Mouse (Mus musculus): ENCODE data around the gene Anks6. TPM values are rescaled to one million over a fixed set of nuclear protein-coding genes. Genes with fewer than 3 reads are reported as not detected.

Gene Anks6
- polyA plus RNA-seq, 2 experiments = 0.05 to 0.23 TPM

DNA sequence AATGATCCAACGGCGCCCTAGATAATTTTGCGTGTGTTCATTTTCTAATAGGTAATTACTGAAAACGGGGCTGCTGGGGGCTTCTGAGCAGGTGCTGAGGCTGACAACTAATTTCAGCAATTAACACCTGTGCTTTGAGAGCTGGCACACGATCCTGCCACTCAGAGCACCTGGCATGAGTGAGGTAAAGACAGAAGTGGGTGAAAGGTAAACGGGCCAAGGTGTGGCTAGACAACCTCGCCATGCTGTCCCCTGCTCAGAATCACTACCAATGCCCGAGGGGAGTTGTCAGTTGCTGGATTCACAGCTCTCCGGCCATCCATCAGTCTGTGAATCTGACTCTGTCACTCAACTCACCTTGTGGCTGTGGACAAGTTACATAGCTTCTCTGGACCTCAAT lies 5.3 kb downstream of the Anks6 start:
- DNase-seq (ENCODE audit: low read depth in 3 of 3, low spot score in 3 of 3) (no peak), ATAC-seq (ENCODE audit: insufficient read depth) (no peak)
- WGBS (ENCODE audit: insufficient replicate concordance) = 57% methylated on average over 9 of the region's 9 CpGs
- H3K4me1 ChIP-seq (replicated peaks; ENCODE audit: control insufficient read depth in 2 of 2, insufficient read depth in 2 of 2, low read length in 1 of 2) = no peaks in the 10 kb centered on the region
- H3K4me2 ChIP-seq (ENCODE audit: low read depth) = no peak overlapping the region
- H3K4me3 ChIP-seq (ENCODE audit: insufficient read depth in 1 of 2, low read depth in 2 of 2, low read length in 2 of 2) = no peak overlapping the region
- no peak overlapping the region for H3K27ac ChIP-seq
- H3K36me3 ChIP-seq (replicated peaks; ENCODE audit: control insufficient read depth, insufficient read depth, low read depth) = no peaks in the 10 kb centered on the region
- no peaks in the 10 kb centered on the region for H3K9me3 ChIP-seq (ENCODE audit: control insufficient read depth, low read length)
- H3K27me3 ChIP-seq (ENCODE audit: control insufficient read depth, insufficient read depth, low read length) = peaks cover 17% of the 10 kb centered on the region
- TF ChIP-seq EP300 (IDR thresholded peaks at IDR 0.05; ENCODE audit: low read depth) (no peak), CTCF (IDR thresholded peaks at IDR 0.05; ENCODE audit: low read depth) (no peak)
- no peak overlapping the region for H3K9ac ChIP-seq (replicated peaks)

DNA sequence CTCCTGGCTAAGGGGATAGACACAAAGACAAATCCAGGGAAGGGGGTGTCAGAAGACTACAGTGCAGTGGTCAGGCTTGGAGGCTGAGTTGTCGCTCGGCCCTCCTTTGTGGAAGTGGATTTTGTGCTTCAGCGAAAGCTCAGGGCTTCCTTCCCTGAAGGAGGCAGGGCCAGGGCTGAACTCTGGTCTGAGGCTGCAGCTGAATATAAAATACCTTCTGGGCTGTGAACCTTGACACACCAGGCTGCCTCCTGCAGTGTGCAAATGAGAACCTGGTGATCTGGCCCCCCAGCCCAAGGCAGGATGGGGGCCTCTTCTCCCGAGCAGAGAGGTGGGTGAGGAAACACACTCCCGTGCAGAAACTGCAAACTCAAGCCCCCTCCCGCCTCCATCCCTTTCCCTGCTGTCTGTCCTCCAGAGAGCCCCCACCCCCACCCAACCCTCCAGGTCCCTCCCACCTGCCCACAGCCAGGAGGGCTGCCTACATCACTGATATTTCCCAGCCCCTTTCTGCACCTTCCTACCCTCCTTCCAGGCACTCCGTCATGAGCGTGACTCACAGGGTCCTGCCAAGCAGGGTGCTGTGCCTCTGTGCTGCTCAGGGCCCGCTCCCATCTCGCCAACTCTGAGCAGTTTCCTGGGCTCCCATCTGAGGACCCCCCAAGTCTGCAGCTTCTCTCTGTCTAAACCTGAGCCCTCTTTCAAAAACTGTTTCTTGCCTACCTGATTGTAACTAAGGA lies 6.4 kb downstream of the Anks6 start:
- Histone ChIP-seq H3K4me1 (replicated peaks; ENCODE audit: control insufficient read depth in 2 of 2, insufficient read depth in 2 of 2, low read length in 1 of 2) (no peaks in the 10 kb centered on the region), H3K9ac (replicated peaks) (no peak overlapping the region), H3K9me3 (ENCODE audit: control insufficient read depth, low read length) (no peaks in the 10 kb centered on the region), H3K4me3 (ENCODE audit: insufficient read depth in 1 of 2, low read depth in 2 of 2, low read length in 2 of 2) (no peak overlapping the region), H3K4me2 (ENCODE audit: low read depth) (no peak overlapping the region), H3K27ac (no peak overlapping the region), H3K36me3 (replicated peaks; ENCODE audit: control insufficient read depth, insufficient read depth, low read depth) (no peaks in the 10 kb centered on the region), H3K27me3 (ENCODE audit: control insufficient read depth, insufficient read depth, low read length) (peaks cover 6% of the 10 kb centered on the region)
- no peak for ATAC-seq (ENCODE audit: insufficient read depth)
- TF ChIP-seq EP300 (IDR thresholded peaks at IDR 0.05; ENCODE audit: low read depth) (no peak), CTCF (IDR thresholded peaks at IDR 0.05; ENCODE audit: low read depth) (no peak)
- WGBS (ENCODE audit: insufficient replicate concordance) = 24% methylated on average over 9 of the region's 10 CpGs
- no peak for DNase-seq (ENCODE audit: low read depth in 3 of 3, low spot score in 3 of 3)

DNA sequence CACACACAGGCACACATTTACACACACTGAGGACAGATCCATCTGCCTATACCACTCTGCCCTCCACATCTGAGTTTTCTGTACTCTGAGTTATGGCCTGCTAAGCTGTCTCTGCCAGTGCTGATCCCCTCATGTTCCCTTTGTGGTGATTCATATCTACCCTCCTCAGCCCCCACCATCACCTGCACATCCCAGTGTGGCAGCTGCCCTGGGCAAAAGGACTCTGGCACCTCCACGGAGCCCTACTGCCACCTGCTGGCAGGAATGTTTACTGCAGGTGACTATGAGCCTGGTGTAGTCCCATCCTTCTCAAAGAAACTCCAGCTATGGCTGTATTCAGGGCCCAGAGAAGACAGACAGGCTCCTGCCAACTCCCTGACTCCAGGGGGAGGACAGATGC lies 7.1 kb downstream of the Anks6 start:
- no peak overlapping the region for H3K4me3 ChIP-seq (ENCODE audit: insufficient read depth in 1 of 2, low read depth in 2 of 2, low read length in 2 of 2)
- TF ChIP-seq EP300 (IDR thresholded peaks at IDR 0.05; ENCODE audit: low read depth) (no peak), CTCF (IDR thresholded peaks at IDR 0.05; ENCODE audit: low read depth) (peak; percentile 97)
- H3K9me3 ChIP-seq (ENCODE audit: control insufficient read depth, low read length) = no peaks in the 10 kb centered on the region
- no peak overlapping the region for H3K4me2 ChIP-seq (ENCODE audit: low read depth)
- DNase-seq (ENCODE audit: low read depth in 3 of 3, low spot score in 3 of 3) (peak; percentile 13 to 28 (median 28)), ATAC-seq (ENCODE audit: insufficient read depth) (no peak)
- 0% methylated on average over 1 of the region's 1 CpGs for WGBS (ENCODE audit: insufficient replicate concordance)
- no peaks in the 10 kb centered on the region for H3K4me1 ChIP-seq (replicated peaks; ENCODE audit: control insufficient read depth in 2 of 2, insufficient read depth in 2 of 2, low read length in 1 of 2)
- H3K27ac ChIP-seq = no peak overlapping the region
- peaks cover 2% of the 10 kb centered on the region; the same call in 1 of the 2 replicates for H3K27me3 ChIP-seq (ENCODE audit: control insufficient read depth, insufficient read depth, low read length)
- no peaks in the 10 kb centered on the region for H3K36me3 ChIP-seq (replicated peaks; ENCODE audit: control insufficient read depth, insufficient read depth, low read depth)
- no peak overlapping the region for H3K9ac ChIP-seq (replicated peaks)

GRCm38 (mm10) chr4:47049216-47049615 lies 8.0 kb downstream of the Anks6 start:
- H3K36me3 ChIP-seq (replicated peaks; ENCODE audit: control insufficient read depth, insufficient read depth, low read depth) = no peaks in the 10 kb centered on the region
- DNase-seq (ENCODE audit: low read depth in 3 of 3, low spot score in 3 of 3) = no peak
- 72% methylated on average over 16 of the region's 16 CpGs for WGBS (ENCODE audit: insufficient replicate concordance)

GRCm38 (mm10) chr4:47047765-47048164 lies 9.5 kb downstream of the Anks6 start:
- ATAC-seq (ENCODE audit: insufficient read depth) (no peak), DNase-seq (ENCODE audit: low read depth in 3 of 3, low spot score in 3 of 3) (no peak)
- Histone ChIP-seq H3K9me3 (ENCODE audit: control insufficient read depth, low read length) (no peaks in the 10 kb centered on the region), H3K4me3 (ENCODE audit: insufficient read depth in 1 of 2, low read depth in 2 of 2, low read length in 2 of 2) (no peak overlapping the region), H3K27ac (no peak overlapping the region), H3K9ac (replicated peaks) (no peak overlapping the region), H3K27me3 (ENCODE audit: control insufficient read depth, insufficient read depth, low read length) (peaks cover 2% of the 10 kb centered on the region; the same call in 1 of the 2 replicates), H3K4me1 (replicated peaks; ENCODE audit: control insufficient read depth in 2 of 2, insufficient read depth in 2 of 2, low read length in 1 of 2) (no peaks in the 10 kb centered on the region), H3K36me3 (replicated peaks; ENCODE audit: control insufficient read depth, insufficient read depth, low read depth) (no peaks in the 10 kb centered on the region), H3K4me2 (ENCODE audit: low read depth) (no peak overlapping the region)
- 51% methylated on average over 4 of the region's 4 CpGs for WGBS (ENCODE audit: insufficient replicate concordance)
- no peak for TF ChIP-seq CTCF (IDR thresholded peaks at IDR 0.05; ENCODE audit: low read depth)
- TF ChIP-seq EP300 (IDR thresholded peaks at IDR 0.05; ENCODE audit: low read depth) = no peak

More at GRCm38 (mm10) chr4:47049216-47049615, 8.0 kb downstream of the Anks6 start:
- TF ChIP-seq CTCF (IDR thresholded peaks at IDR 0.05; ENCODE audit: low read depth) = no peak
- TF ChIP-seq EP300 (IDR thresholded peaks at IDR 0.05; ENCODE audit: low read depth) = no peak
- Histone ChIP-seq H3K4me3 (ENCODE audit: insufficient read depth in 1 of 2, low read depth in 2 of 2, low read length in 2 of 2) (no peak overlapping the region), H3K27ac (no peak overlapping the region), H3K4me2 (ENCODE audit: low read depth) (no peak overlapping the region), H3K9me3 (ENCODE audit: control insufficient read depth, low read length) (no peaks in the 10 kb centered on the region), H3K4me1 (replicated peaks; ENCODE audit: control insufficient read depth in 2 of 2, insufficient read depth in 2 of 2, low read length in 1 of 2) (no peaks in the 10 kb centered on the region), H3K9ac (replicated peaks) (no peak overlapping the region), H3K27me3 (ENCODE audit: control insufficient read depth, insufficient read depth, low read length) (peaks cover 2% of the 10 kb centered on the region; the same call in 1 of the 2 replicates)
- no peak for ATAC-seq (ENCODE audit: insufficient read depth)
